Mouse (Mus musculus): ENCODE measurements around the gene 1700017D01Rik.
"Not testable (repeated sequence)": the region's sequence is repeated elsewhere in the genome, so short reads cannot be mapped to it uniquely, and the experiment has no call there.

The 1700017D01Rik gene

DNA sequence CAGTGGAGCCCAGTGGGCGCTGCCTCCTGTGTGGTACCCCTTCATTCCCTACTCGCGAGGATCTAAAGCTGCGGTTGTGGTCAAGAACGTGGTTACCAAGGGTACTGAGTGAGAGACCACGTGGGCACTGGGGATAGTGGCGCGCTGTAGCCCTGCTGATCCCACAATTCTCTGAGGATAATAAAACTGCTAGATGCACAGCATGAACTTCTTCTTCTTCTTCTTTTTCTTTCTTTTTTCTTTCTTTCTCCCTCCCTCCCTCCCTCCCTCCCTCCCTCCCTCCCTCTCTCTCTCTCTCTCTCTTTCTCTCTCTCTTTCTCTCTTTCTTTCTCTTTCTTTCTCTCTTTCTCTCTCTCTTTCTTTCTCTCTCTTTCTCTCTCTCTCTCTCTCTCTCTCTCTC lies at the start of gene 1700017D01Rik:
TSS of gene 1700017D01Rik (minus strand) at position 101 of the 400 bp plus-strand sequence.
- not testable (repeated sequence) for DNase-seq

DNA sequence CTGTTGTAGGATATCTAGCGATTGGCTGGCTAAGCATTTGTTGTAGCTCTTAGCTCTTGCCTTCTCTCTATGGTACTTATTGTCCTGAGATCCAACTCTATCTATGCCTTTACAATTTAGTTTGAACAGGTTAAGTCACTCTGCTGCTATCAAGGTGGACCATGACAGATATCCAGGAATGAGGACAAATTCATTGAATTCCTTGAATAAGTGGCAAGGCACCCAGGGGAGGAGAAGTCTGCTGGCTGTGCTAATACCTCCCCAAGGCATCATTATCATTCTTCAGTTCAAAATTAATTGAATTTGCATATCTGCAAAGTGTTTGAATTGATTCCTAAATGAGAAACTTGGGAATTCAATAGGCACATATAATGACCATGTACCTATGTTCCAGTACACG lies 46.8 kb upstream of the 1700017D01Rik start:
- no peak for DNase-seq

DNA sequence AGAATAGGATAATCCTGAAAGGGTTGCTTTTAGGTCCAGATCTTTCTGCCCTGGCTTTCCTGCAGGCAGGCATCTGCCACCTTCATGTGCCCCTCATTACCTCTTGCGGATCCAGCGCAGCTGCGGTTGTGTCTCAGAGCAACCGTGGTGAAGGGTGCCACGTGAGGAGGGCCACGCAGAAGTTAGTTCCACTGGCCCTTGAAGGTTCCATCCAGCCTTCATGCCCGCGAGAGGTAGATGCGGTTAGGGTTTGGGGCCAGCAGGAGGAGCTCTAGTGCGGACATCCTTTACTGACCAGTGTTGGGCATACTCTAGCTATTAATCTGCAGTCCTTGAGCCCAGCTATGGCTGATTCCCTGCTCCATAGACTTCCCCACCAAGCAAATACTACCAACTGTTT lies 34.5 kb upstream of the 1700017D01Rik start, which contains the start of gene 1700025F22Rik:
TSS of gene 1700025F22Rik (minus strand) at position 149 of the 400 bp plus-strand sequence.
- DNase-seq = peak; percentile 27 to 34

DNA sequence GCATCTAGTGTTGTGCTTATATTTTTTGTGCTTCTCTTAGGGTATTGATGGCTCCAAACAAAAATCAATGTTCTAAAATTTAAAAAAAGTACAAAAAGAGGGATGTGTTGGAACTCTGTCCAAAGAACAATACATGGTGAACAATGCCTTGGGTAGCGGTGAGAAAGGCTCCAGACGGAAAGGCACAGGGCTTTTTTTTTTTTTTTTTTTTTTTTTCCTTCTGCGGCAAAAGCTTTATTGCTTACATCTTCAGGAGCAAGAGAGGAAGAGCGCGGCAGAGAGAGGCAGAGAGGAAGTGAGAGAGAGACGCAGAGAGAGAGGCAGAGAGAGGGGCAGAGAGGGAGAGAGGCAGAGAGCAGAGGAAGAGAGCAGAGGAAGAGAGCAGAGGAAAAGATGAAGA lies 27.2 kb upstream of the 1700017D01Rik start:
- DNase-seq = not testable (repeated sequence)

DNA sequence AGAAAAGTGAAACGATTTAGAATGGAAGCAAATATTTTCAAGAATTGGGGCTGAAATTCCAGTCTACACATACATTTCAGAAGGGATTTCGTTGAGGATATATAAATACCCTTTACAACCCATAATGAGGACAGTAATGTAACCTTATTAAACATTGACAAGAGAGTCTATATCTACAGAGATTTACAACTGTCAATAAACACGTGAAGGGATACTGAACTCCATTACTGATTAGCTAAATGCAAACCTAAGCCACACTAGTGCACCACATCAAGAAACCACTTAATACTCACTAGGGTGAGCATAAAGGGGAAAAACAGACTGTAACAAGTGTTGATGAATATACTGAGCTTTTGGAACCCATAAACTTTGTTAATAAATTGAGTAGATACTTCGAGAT lies 4.7 kb upstream of the 1700017D01Rik start:
- DNase-seq = no peak

DNA sequence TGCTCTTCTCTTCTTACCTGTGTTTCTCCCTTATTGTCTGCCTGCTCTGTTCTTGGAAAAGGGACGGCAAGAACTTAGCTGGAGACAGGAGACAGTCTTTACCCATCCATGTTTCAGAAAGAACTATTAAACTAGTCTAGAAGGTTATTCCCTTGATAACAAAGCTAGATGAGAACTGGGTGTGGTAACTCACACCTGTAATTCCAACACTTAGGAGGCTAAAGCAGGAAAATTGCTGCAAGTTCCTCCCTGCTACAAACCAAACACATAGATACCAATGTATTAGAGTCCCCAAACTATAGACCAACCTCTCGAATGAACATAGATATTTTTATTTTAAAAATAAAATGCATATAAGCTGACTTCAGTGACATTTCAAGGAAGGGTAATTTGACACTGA lies 4.2 kb upstream of the 1700017D01Rik start:
- DNase-seq = no peak

DNA sequence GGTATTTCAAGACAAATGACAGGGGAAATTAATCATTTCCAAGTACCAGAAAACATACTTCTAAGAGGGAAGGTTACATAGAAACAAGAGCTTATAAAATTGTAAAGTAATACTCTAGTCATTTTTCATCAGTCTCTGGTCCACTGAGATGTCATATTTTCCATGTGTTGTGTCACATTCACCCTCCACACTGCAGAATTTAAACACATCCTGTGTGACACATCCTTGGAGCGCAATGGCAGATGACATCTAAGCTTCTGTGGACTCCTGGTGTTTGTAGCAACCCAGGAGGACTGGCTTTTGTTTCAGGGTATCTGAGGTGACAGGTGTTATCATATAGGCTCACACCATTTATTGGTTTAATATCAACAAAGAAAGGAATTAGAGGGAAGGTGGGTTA lies 974 bp downstream of the 1700017D01Rik start:
- DNase-seq = no peak

DNA sequence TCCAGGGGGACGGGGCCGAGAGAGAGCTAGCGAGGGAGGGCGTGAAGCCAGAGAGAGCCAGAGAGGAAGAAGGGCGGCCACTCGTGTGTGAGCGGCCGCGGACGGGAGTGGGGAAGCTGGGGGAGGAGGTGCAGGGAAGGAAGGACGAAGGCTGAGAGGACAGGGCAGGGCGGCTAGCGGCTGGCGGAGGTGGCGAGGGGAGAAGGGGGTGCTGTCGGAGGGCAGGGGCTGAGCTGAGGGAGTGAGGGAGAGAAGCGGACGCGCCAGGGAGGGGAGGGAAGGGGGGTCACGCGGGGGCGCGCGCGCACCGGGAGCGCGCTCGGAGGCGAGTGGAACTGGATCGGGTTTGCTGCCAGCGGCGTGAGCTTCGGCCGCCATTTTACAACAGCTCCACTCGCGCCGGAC lies 9.7 kb downstream of the 1700017D01Rik start:
- DNase-seq = peak; percentile 30 to 42

DNA sequence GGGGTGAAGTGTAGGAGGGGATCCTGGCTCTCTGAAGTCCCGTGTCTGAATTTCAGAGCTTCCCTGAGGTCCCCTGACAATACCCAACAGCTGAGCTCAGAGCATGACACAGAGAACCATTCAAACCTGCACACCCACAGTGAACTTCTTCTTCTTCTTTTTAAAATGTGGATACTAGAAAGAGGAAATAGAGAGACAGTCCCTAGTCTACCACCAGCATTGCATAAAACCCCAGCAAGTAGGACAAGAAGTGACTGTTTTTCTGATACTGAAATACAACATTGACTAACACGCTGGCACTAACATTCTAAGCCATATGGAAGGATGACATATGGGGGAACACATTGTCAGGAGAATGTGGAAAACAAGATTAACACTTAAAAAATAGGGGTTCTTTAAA lies 11.3 kb downstream of the 1700017D01Rik start:
- DNase-seq = no peak

DNA sequence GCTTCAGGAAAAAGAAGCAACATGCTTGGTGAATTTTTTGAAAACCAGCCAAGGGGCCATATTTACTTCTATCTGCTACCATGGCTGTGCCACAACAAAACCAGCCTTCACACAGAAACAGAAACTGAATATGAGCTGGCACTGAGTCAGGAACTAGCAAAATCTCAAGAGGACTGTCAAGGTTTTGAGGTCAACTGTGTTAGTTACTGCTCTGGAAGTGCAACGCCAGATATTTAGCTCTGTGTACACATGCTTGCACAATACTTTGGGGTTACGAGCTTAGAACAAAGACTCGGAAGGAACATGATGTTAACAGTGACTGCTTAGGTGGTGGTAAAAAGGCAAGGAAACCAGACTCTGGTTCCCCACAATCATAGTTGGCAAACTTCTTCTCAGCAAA lies 22.9 kb downstream of the 1700017D01Rik start:
- no peak for DNase-seq

DNA sequence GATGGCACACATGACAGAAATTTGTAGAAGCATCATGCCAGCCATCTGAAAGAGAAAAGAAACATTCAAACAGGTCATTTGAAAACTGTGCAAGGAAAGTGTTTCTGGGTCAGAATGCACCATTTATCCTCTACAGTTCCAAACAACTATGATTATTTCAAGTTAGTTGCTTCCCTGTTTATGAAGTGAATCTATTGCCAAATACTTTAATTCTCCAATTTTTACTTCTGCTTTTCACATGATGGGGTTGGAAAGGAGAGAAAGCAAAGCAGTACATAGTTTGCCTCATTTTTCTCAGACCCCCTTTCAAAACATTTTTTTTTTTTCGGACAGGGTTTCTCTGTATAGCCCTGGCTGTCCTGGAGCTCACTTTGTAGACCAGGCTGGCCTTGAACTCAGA lies 28.8 kb downstream of the 1700017D01Rik start:
- no peak for DNase-seq

DNA sequence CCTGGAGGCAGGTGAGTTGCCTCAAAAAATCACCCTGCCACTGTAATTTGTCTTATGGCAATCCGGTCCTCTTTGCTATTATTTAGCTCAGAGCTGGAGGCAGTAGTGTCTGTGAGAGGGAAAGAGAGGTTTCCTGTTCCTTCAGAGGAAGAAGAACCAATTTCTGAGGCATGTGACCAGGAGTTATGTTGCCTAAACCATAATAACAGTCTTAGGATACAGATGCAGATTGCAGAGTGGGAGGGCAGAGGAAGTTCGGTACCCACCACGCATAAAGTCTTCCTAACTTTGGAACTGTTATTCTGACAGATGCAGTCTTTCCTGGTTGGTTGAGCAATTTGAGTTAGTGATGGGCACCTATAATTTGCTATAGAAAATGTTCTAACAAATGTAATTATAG lies 32.3 kb downstream of the 1700017D01Rik start:
- DNase-seq = no peak

DNA sequence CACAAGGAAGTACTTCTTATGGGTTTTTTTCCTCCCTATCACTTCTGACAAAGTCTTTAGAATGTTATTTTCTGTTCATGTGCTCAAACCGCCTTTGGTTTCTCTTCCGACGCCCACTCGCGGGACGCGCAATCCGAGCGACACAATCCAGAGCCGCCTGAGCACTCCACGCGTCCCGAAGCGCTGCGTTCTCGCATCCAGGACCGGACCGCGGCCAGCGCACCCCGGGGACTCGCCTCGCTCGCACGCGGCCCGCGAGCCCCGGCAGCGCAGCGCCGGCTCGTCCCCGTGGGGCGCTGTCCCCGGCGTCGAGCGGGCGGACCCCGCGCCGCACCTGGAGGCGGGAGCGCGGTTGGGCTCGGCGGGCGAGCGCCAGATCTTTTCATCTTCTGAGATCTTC lies 38.5 kb downstream of the 1700017D01Rik start:
- peak; percentile 4 to 11 for DNase-seq

DNA sequence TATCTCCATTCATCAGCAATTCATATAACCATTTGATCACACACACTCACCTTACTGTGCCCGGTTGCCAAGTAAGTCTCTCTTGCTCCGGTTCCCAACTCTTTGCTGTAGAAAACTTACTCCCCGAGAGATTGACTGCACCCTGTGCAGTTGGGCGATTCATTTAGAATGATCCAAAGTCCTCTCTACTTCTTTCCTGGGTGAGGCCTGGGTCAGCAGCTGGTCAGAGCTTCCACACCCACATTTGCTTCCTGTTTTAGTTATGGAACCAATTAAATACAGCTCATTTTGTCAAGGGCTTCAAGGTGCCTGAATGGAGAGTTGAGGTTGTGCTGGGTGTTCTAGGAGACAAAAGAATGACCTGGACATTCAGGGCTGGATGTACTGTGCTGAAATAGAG lies 49.7 kb downstream of the 1700017D01Rik start, which contains the start of gene Ms4a8a:
TSS of gene Ms4a8a (minus strand) at position 169 of the 400 bp plus-strand sequence.
- no peak for DNase-seq

DNA sequence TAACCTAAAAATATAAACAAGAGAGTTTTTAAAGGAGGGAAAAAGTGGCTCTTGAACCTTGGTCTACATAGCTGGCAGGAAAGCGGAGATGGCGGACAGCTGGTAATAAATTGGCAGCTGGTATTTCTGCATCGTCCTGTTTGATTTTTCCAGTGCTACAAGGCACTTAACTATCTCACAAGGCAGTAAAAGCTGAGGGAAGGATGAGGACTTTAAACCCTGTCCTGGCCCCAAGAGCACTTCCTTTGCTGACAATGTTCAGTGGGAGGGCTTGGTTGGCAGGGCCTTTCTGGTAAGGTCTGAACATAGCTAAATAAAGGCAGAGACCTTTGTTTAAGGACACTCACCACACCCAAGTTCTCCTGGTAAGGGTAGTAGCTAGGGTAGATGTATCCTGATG lies 60.3 kb downstream of the 1700017D01Rik start:
- no peak for DNase-seq

DNA sequence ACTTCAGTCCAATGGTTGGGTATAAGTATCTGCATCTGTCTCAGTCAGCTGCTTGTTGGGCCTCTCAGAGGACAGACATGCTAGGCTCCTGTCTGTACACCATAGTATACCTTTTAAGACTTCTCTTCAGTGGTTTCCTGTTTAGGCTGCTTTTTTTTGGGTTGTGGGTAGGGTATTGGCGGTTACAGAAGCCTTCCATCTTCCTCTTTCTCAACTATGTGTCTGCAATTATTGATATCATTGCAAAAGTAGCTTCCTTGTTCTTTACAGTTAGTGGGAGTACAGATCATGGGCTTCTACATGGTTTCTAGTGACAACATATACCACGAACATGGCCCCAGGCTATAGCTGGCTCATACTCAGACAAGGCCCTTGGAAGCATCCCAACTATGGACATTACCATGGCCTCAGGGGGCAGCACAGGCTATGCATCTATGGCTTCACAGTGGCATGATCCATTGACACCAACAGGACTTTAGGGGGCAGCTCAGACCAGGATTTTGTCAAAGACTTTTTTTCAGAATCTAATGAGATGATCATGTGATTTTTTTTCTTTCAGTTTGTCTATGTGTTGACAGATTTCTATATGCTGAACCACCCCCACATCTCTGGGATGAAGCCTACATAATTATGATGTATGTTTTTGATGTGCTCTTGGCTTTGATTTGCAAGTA lies 65.3 kb downstream of the 1700017D01Rik start:
- DNase-seq = no peak

DNA sequence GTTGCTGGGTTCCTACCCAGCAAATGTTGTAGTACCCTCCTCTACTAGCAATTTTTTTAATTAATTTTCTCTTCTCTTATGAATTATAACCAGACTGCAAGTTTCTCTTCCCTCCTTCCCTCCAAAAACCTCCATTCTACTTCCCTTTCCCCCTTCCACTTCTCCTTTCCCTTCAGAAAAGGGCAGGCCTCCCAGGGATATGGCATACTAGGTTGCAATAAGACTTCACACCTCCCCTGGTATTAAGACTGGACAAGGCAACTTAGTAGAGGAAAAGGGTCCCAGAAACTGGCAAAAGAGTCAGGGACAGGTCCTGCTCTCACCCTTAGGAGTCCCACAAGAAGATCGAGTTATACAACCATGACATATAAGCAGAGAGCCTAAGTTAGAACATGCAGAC lies 69.8 kb downstream of the 1700017D01Rik start:
- DNase-seq = no peak

DNA sequence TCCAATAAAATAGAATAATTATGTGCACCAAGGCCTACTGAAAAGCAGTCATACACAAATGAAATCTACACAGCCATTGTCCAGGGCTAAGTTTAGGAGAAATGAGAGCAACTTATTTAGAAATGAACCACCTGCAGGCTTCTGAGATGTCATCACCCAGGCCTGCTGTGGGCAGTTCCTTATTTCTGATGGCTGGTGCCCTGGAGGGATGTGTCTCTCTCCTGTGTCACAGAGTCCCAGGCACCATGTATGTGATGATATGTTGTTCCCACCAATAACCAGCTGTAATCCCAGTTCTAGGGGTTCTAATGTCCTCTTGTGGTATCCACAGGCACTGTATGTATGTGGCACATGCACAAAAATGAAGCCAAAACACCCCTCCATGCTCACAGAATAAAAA lies 70.7 kb downstream of the 1700017D01Rik start:
- no peak for DNase-seq

DNA sequence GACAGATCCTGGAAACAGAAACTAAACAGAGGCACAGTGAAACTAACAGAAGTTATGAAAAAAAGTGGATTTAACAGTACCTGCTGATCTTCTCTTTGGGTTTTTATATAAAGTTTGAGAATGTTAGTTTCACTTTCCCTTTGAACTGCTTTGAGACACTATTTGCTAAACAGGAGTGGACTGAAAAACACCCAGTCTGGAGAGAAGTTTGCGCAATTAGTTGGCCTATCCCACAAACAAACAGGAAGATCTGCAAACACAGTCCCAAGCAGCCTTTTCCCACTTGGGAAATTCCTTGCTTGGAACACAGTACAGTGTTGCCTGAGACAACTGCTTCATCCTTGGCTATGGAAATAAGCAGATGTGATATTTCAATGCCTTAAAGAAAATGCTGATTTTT lies 75.0 kb downstream of the 1700017D01Rik start:
- DNase-seq = not testable (repeated sequence)

DNA sequence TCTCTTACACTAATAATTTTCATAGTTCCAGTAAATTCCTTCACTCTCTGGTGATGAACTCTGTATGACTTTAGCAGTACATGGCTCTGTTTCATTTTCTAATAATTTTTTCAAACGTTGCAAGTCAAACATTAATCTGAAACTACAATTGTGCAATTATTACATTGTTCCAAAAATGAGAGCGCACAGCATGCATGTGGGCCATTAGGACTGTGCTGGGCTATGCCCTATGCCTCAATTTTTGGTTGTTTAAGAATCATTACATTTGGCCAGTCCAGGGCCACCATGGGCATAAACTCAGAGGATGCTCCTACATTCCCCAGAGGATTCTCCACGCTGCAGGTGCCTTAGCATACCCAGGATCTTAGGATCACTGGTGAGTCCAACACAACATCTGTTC lies 77.4 kb downstream of the 1700017D01Rik start:
- DNase-seq = no peak

DNA sequence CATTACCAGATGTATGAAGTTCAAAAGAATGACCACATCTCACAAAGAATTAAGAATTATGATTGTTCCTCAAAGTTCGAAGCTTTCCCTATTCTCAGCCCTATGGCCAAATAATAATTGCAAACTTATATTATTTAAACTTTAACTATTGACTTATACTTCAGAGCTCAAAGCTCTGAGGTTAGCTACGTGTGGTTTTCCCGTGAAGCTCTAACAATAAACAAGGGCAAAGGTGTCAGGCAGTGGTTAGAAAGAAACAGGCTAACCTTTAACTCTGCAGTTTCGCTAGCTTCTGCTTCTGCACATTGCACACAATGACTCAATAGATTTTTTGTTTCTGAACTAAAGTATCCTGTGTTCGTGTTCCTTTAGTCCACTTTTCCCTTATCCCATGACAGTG lies 77.8 kb downstream of the 1700017D01Rik start:
- no peak for DNase-seq

DNA sequence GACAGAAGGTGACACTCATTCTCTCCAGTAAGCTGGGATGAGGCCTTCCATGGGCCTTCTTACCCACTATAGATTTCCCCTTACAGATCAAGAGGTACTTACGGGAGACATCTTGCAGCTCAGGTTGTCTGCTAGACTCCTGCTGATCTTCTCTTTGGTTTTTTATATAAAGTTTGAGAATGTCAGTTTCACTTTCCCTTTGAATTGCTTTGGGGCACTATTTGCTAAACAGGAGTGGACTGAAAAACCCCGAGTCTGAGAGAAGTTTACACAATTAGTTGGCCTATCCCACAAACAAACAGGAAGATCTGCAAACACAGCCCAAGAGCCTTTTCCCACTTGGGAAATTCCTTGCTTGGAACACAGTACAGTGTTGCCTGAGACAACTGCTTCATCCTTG lies 80.4 kb downstream of the 1700017D01Rik start:
- DNase-seq = no peak

DNA sequence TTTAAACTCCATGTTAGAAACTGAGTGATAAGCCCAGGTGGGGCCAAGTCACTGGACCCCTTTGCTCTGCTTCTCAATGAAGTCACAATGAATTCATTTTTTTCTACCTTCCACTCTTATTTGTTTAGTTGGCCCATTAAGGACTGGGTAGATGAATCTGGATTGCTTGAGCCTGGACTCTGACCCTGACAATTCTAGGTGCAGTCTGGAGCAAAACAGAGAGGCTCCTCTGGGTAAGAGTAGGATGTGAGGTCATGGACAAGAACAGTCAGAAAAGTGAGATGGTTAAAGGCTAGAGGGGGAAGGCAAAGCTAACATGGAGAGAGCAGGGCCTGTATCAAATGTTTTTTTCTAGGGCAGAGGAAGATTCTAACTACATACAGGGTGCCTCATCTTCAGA lies 81.2 kb downstream of the 1700017D01Rik start:
- no peak for DNase-seq

DNA sequence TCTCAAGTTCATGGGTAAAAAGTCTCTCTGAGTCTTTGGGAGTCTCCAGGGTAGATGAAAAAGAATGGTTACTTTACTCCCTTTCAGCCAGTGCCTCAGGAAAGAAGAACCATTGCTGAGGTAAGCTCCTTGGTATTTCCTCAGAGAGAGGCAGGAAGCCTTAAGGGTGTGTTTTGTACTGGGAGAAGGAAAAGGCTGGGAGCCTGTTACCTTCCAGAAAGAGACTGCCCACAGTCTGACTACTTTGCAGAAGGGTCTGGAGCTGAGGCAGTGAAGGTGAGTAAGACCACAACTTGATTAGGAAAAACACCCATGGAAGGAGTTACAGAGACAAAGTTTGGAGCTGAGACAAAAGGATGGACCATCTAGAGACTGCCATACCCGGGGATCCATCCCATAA lies 82.2 kb downstream of the 1700017D01Rik start:
- no peak for DNase-seq

DNA sequence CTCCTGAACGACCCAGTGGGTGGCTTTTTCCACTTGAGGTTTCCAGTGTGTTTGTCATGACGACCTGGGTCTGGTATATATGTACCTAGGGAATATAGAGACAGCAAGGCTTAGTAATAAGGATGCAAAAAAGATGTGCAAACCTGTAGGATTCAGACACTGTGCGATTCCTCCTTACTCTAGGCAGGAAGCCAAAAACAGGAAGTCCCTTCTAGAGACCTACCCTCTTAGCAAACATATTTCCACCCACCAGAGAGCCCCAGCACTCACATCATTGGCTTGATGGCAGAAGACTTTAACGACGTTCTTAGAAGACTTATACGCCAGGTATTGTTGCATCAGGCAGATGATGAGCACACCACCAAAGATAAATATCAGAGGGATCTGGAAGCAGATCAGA lies 82.7 kb downstream of the 1700017D01Rik start:
- no peak for DNase-seq

All from thymus, postnatal 36 days (tissue).